Mouse (Mus musculus) retina, embryonic 14.5 days (tissue): ENCODE measurements around the gene Pak7.

Source experiments
- DNase-seq: peaks from one replicate; pipeline ENCODE4 v3.0.0-alpha.2; 2015; ENCODE audit warnings: low spot score

The Pak7 gene

GRCm38 (mm10) chr2:136048464-136048863 is 339.3 kb downstream of the Pak7 start:
- DNase-seq: no peak
